Mouse (Mus musculus) megakaryocyte-erythroid progenitor cell, adult 5-6 weeks (primary cell): Measurements from ENCODE around the gene Gm11541. TPM values are rescaled to one million over a fixed set of nuclear protein-coding genes. Genes with fewer than 3 reads are reported as not detected.

Experiments
- ATAC-seq: replicated peaks from 2 replicates; pipeline ENCODE4 v1.8.0; 2016; ENCODE audit warnings: mild to moderate bottlenecking, inconsistent platforms; ENCODE audit not compliant: severe bottlenecking, poor library complexity, low FRiP score, low TSS enrichment
- total RNA-seq, 2 experiments: library from RNA; stranded (forward) in 1 of 2; stranded (reverse) in 1 of 2; fragments of 200-1000, 215-1000 nt in 1 of 2; fragments of >200 nt in 1 of 2; fragmentation: Nextera tagmentation in 1 of 2; gene quantifications; 2 replicates each; pipeline ENCODE4 v1.2.3; 2014 to 2017

Gm11541 gene
- total RNA-seq (2014; fragmentation: Nextera tagmentation) (not detected in 2 replicates), total RNA-seq (2017) (not detected in 2 replicates)

- no peak for ATAC-seq
Observed at GRCm38 (mm10) chr11:94704472-94704871, at the start of gene Gm11541. Gm11541 (minus strand) TSS chr11:94704499.

- ATAC-seq: no peak
Observed at GRCm38 (mm10) chr11:94752946-94753713, 48.8 kb upstream of the Gm11541 start.

GRCm38 (mm10) chr11:94741732-94742272 is 37.5 kb upstream of the Gm11541 start, which contains the start of gene Cdc34b:
Cdc34b (plus strand) TSS chr11:94741782.
- 0 out of 2 replicates have a peak, but pooled peaks have one; percentile 47 for ATAC-seq

- no peak for ATAC-seq
Observed at GRCm38 (mm10) chr11:94735746-94736145, 31.4 kb upstream of the Gm11541 start.

DNA sequence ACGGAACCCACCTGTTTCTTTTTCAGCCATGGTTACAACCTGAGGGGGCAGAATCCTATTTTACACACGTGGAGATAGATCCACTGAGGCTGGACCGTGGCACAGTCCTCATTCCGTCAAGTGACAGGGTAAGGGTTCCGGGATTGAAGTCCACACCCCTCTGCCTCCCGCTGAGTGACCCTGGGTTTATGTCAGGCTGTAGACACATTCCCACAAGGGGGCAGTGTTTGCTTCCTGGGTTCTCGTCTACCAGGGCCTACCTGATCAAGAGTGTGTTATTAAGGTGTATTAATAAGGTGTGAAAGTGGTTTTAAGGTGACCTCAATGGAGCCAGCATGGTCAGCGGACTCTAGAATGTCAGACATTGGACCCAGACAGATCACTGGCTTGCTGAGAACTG is 28.5 kb upstream of the Gm11541 start:
- peak; percentile 47; the same call in 1 of the 2 replicates for ATAC-seq

DNA sequence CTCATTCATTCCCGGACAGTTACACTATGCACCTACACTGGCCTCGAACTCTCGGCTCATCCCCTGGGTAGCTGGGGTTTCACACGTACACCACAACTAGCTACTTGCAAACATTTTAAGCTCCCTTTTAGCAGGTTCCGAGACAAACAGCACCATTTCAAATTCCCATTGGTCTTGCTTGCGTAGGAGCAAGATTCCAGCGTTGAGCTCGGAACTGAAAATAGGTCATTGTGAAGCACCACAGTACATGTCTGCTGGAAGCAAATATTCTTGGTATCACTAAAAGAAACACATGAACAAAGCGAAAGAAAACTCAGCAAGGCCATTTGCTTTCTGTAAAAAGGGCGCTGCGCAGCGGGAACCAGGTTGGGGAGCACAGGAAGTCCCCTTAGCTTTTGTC is 26.9 kb upstream of the Gm11541 start:
- ATAC-seq: no peak

DNA sequence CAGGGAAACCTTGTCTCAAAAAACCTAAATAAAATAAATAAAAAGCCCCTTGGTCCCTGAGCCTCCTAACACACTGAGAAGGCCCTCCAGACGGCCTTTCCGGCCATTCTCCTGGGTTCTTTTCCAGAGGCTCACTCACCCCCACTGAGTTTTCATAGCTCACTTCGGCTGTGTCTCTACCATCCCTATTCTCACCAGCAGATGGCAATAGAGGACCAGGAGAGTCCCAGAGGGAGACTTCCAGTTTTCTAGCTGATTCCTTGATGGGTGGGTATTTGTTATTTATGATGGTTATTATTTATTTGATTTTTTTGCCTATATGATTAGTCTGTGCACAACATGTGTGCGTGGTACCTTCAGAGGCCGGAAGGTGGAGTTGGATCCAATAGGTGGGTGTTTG is 26.0 kb upstream of the Gm11541 start:
- peak; percentile 59 for ATAC-seq

DNA sequence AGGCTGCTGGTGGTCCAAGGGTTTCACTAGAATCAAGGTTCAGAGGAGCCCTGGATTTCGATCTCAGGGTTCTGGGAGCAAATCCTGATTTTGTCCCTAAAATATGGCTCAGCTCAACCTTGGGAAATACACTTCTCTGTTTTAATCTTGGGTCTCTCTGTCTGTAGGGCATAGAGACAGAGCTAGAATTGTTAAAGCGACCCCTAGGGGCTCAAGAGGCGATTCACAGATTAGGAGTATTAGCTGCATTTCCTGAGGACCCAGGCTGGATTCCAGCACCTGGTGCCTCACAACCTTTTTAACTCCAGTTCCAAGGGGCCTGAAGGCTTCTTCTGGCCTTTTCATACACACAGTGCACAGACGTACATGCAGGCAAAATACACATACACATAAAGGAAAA is 25.3 kb upstream of the Gm11541 start:
- no peak for ATAC-seq

DNA sequence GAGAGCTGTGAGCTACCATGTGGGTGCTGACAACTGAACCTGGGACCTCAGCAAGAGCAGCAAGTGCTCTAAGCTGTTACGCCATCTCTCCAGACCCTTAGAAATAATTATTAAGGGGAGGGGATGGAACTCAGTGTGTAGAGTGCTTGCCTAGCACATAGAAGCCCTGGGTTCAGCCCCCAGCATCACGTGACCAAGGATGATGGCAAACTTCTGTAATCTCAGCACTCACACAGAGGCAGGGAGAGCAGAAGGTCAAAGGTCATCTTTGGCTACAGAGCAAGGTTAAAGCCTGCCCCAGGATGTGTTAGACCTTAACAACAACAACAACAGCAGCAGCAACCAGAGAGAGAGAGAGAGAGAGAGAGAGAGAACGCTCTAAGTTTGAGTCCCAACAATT is 24.2 kb upstream of the Gm11541 start:
- no peak for ATAC-seq

GRCm38 (mm10) chr11:94727306-94727705 is 23.0 kb upstream of the Gm11541 start:
- no peak for ATAC-seq

- no peak for ATAC-seq
Observed at GRCm38 (mm10) chr11:94719216-94719615, 14.9 kb upstream of the Gm11541 start.

DNA sequence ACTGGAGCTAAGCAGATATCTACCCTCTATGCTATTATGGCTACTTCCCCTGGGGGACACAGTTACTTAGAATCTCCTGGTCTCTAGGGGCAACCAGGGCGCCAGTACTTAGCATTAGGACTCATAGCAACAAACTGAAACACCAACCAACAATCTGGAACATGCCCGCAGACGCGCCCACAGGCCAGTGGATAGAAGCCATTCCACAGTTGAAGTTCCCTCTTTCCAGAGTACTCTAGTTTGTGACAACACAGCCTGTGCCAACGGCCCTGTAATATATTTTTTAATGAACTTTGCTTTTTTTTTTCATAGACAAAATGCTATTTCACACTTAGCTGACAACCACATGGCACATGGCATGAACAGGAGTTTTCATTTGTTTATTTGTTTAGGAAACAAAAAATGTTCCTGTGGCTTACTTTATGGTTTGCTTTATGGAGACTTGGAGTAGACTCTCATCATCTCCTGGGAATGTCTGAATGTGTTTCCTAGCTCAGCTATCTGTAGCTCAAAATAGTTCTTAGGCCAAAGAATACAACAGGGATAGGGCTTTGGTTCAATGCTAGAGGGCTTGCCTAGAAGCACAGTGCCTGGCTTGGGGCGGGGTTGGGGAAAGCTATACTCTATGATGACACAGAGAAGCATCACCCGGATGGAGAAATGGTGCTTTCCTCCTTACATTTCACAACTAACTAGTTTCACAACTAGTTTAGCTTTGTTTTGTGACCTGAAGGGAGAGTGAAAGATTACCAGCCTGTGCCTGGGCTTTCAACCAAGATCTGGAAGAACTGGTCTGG is 14.0 kb upstream of the Gm11541 start:
- ATAC-seq: no peak

GRCm38 (mm10) chr11:94717239-94717638 is 12.9 kb upstream of the Gm11541 start:
- ATAC-seq: no peak

GRCm38 (mm10) chr11:94716754-94717153 is 12.5 kb upstream of the Gm11541 start:
- no peak for ATAC-seq

DNA sequence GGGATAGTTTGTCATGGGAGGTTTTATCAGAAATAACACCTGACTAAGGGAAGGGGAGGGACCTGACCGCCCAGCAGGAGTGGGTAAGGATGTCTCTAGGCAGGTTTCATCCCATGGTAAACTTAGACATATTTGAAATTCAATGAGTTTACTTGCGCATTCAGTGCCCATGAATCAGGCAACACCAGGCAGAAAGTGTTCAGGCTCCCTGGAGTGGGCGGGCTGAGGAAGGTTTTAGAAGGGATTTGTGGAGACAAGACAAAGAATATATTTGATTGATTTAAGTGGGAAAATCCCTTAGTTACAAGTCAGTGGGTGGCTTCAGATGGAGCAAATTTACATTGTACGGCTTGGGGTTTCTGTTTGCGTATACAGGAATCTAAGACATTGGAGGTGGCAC is 11.3 kb upstream of the Gm11541 start:
- ATAC-seq: no peak

DNA sequence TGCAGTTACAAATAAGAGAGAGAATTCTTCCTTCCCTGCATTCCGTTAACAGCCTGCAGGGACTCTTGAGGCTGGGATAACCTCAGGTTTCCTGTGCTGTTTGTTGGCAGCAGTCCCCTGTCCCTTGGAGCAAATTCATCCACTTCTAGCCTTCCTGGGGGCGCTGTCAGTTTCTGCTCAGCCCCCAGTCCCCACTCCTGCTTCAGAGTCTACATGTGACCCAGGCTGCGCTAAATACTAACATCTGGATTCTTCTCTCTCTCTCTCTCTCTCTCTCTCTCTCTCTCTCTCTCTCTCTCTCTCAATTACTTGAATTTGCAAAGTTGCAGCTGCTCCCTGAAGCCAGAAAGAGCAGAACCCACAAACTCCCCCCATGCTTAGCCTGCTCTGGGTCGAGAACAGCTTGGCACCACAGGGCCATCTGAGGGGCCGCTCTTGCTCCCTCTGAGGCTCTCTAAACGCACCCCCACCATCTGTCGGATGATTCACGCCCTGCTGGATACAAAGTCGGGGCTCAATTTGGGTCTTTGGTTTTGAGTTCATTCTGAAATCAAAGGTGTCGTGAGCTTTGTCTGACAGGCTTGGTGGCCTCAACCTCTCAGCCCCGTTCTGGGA is 9.1 kb upstream of the Gm11541 start:
- ATAC-seq: no peak

- no peak for ATAC-seq
Observed at GRCm38 (mm10) chr11:94704020-94704419, 279 bp downstream of the Gm11541 start.

- no peak for ATAC-seq
Observed at GRCm38 (mm10) chr11:94702216-94702610, 2.1 kb downstream of the Gm11541 start.

DNA sequence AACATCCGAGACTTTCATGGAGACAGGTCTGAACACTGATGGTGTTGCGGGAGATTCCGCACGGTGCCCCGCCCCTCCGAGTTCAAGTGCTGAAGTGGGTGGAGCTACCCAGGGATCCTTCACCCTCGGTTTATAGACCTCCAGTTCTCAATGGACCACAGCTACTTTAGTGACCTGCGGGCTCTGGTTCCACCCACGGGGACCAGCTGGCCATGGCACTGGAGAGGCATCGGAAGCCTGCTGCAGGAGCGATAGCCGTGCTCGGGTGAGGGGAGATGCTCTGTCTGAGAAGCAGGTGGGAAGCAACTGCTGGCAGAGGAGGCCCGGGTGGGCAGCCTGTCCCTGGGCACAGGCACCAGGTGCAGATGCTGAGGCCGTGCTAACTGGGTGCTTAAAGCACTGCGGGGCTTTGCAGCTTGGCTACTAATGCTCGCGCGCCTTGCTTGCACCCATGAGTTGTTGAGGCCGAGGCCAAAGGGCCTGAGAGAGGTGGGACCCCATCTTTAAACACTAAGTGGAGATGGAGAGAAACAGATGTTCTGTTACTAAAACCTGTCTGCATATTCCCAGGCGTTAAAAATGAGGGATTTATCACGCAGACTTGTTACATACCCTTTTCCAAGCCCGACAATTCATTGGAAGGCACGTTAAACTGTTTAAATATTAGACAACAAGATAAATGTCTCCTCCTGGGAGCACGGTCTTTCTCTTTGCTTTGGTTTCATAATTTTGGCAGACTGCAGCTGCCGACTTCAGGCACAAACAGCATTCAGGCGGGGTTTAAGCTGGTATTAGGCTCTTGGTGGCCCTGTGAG is 2.7 kb downstream of the Gm11541 start:
- ATAC-seq: no peak
